Mouse (Mus musculus) embryonic facial prominence, embryonic 12.5 days (tissue): ENCODE data around the gene Ndufaf2. TPM values are rescaled to one million over a fixed set of nuclear protein-coding genes. Genes with fewer than 3 reads are reported as not detected.

ENCODE experiments used
- ATAC-seq: fragments of 200-750 bp; cut with Nextera tagmentation; 2 replicates; pipeline ENCODE4 v1.8.0; 2017; ENCODE audit not compliant: insufficient number of reproducible peaks, insufficient read depth, low FRiP score, low TSS enrichment
- H3K27ac ChIP-seq: fragments of 300-500 bp; sonication (generic); 2 replicates; pipeline ENCODE4 v1.5.1; 2016; ENCODE audit warnings: mild to moderate bottlenecking
- H3K27me3 ChIP-seq: fragments of 300-500 bp; sonication (generic); 2 replicates; pipeline ENCODE4 v1.6.1; 2016; ENCODE audit warnings: mild to moderate bottlenecking, moderate library complexity
- H3K36me3 ChIP-seq: fragments of 300-500 bp; sonication (generic); 2 replicates; pipeline ENCODE4 v1.6.1; 2016; ENCODE audit warnings: mild to moderate bottlenecking
- H3K4me1 ChIP-seq: fragments of 300-500 bp; sonication (generic); 2 replicates; pipeline ENCODE4 v1.6.1; 2016
- H3K4me2 ChIP-seq: fragments of 300-500 bp; sonication (generic); replicated peaks from 2 replicates; pipeline ENCODE4 v1.6.1; 2016; ENCODE audit warnings: mild to moderate bottlenecking, moderate library complexity
- H3K4me3 ChIP-seq: fragments of 300-500 bp; sonication (generic); 2 replicates; pipeline ENCODE4 v1.5.1; 2016; ENCODE audit warnings: mild to moderate bottlenecking
- H3K9ac ChIP-seq: fragments of 300-500 bp; sonication (generic); 2 replicates; pipeline ENCODE4 v1.6.1; 2016; ENCODE audit warnings: mild to moderate bottlenecking, moderate library complexity
- H3K9me3 ChIP-seq: fragments of 300-500 bp; sonication (generic); 2 replicates; pipeline ENCODE4 v1.6.1; 2016; ENCODE audit warnings: mild to moderate bottlenecking, moderate library complexity
- WGBS: fragments of 180-500 bp; shearing (Covaris S2); methylation state at CpG from one replicate; pipeline ENCODE4 v1.1.7; 2016; 5-methylcytosine and 5-hydroxymethylcytosine counted together
- polyA plus RNA-seq: library from polyadenylated mRNA; unstranded; fragments of >200 nt; fragmentation: Nextera tagmentation; extraction: Ambion mirVana; gene quantifications from 2 replicates; pipeline ENCODE4 v1.2.1, GENCODE M21; 2016

Ndufaf2 gene
- polyA plus RNA-seq, 1 experiment from 2014 or later: 94.0 TPM

DNA sequence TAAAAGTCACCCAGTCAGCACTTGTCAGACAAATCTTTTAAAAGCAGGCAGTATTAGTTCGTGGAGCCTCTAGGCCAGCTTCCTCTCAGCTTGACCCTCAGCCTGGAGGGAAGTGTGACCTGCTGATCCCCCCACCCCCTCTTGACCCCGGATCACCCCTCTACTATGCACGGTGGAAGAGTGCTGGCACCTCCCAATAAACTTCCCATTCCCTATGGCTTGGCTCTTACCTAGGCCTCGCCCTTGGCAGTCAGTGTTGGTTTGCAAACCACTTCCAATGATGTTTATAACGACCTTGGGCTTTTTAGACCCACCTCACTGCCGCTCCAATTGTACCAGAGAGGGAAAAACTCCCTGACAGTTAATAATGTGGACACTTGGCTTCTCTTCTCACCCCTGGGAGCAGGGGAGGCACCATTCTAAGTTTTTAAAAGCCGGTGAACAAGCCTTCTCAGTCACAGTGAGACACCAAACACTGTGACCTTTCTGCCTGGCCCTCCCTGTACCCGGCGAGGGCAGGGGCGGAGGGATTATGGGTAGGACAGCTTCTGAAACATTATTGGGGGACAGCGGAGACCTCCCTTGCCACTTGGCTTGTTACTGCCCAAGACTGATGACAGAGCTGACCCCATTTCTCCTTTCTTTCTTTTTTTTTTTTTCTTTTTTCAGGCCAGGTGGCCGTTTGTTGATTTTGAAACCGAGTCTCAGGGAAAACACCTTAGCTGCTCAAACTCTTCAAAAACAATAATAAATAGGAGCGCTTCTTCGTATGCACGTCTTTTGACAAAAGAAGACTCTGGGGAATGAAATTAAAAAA, 203.8 kb downstream of the Ndufaf2 start:
- H3K9ac ChIP-seq: no peak overlapping the region
- H3K4me1 ChIP-seq: peaks cover 24% of the 10 kb centered on the region
- H3K27ac ChIP-seq: peak overlapping the region; percentile 72
- H3K4me2 ChIP-seq: peak overlapping the region; percentile 15; the same call in 1 of the 2 replicates
- WGBS: 19% methylated on average over 16 of the region's 16 CpGs
- no peak overlapping the region for H3K4me3 ChIP-seq
- no peaks in the 10 kb centered on the region for H3K9me3 ChIP-seq
- no peaks in the 10 kb centered on the region for H3K36me3 ChIP-seq
- H3K27me3 ChIP-seq: no peaks in the 10 kb centered on the region
- ATAC-seq: no peak; the same call in 1 of the 2 replicates

- Histone ChIP-seq H3K4me1 (peaks cover 24% of the 10 kb centered on the region), H3K4me3 (no peak overlapping the region), H3K36me3 (no peaks in the 10 kb centered on the region), H3K9ac (no peak overlapping the region), H3K9me3 (no peaks in the 10 kb centered on the region), H3K27ac (peak overlapping the region; percentile 72), H3K4me2 (no peak overlapping the region), H3K27me3 (no peaks in the 10 kb centered on the region)
- no peak for ATAC-seq
- WGBS: 15% methylated on average over 9 of the region's 9 CpGs
Observed at GRCm38 (mm10) chr13:107954100-107954444, 204.4 kb downstream of the Ndufaf2 start.

Other genes with a start within 250 kb of the Ndufaf2 start
- 51.2 and 52.4 TPM in 2 replicates for gene Smim15, start 114.2 kb downstream of the Ndufaf2 start, polyA plus RNA-seq
- 20.8 and 24.2 TPM in 2 replicates for gene Ercc8, start 108 bp upstream of the Ndufaf2 start, polyA plus RNA-seq
- gene Elovl7, start 55.8 kb upstream of the Ndufaf2 start, polyA plus RNA-seq: 1.7 and 2.4 TPM in 2 replicates
- 12.4 and 12.8 TPM in 2 replicates for gene Depdc1b, start 157.7 kb upstream of the Ndufaf2 start, polyA plus RNA-seq